17 mouse cellular contexts compared by ENCODE assay signal in genomic region chr9:85856511-85856910, GRCm38 (mm10). TPM values are rescaled to one million over a fixed set of nuclear protein-coding genes. Genes with fewer than 3 reads are reported as not detected.
DNase-seq lines count a peak whose midpoint lies in the region; ATAC-seq lines count a peak whose summit lies in the region.
"Had no signal": no experiment of that assay in that cellular context is flagged by ENCODE, and none has a peak within 500 bp of the region (broad histone marks: within the 10 kb centered on the region; RNA-seq: fewer than 3 reads in every experiment).

No protein-coding gene starts in this region.

- H3K27me3 ChIP-seq in midbrain, embryonic 15.5 days (replicated peaks) = no peaks in the 10 kb centered on the region
- no peaks in the 10 kb centered on the region for H3K27me3 ChIP-seq in midbrain, embryonic 14.5 days (ENCODE audit: control insufficient read depth, insufficient read depth, low read length)
- H3K27me3 ChIP-seq: forebrain, embryonic 12.5 days; heart, embryonic 13.5 days had no signal

- no peak overlapping the region for H3K4me2 ChIP-seq in midbrain, embryonic 15.5 days
- H3K4me2 ChIP-seq in midbrain, embryonic 14.5 days (ENCODE audit: low read length) = no peak overlapping the region
- H3K4me2 ChIP-seq: forebrain, embryonic 12.5 days; heart, embryonic 13.5 days had no signal

- 73% methylated on average over 6 of the region's 6 CpGs for WGBS in midbrain, embryonic 15.5 days
- WGBS in midbrain, embryonic 14.5 days = 71% methylated on average over 6 of the region's 6 CpGs

- H3K36me3 ChIP-seq in midbrain, embryonic 15.5 days (replicated peaks) = no peaks in the 10 kb centered on the region
- no peaks in the 10 kb centered on the region for H3K36me3 ChIP-seq in midbrain, embryonic 14.5 days (ENCODE audit: control insufficient read depth, insufficient read depth, low read length)
- H3K36me3 ChIP-seq: heart, embryonic 13.5 days had no signal

- H3K9me3 ChIP-seq in midbrain, embryonic 15.5 days = no peaks in the 10 kb centered on the region
- H3K9me3 ChIP-seq in midbrain, embryonic 14.5 days (ENCODE audit: control insufficient read depth, low read length) = no peaks in the 10 kb centered on the region
- H3K9me3 ChIP-seq: forebrain, embryonic 12.5 days; heart, embryonic 13.5 days had no signal

- peak; percentile 31; the same call in 1 of the 2 replicates for ATAC-seq in cerebellum, adult (ENCODE audit: insufficient number of reproducible peaks, low FRiP score, low TSS enrichment)
- ATAC-seq in midbrain, embryonic 15.5 days (replicated peaks) = 0 out of 2 replicates have a peak, but pooled peaks have one; percentile 55
- ATAC-seq in midbrain, embryonic 14.5 days (ENCODE audit: low FRiP score, low TSS enrichment) = no peak

- no peak overlapping the region for H3K4me3 ChIP-seq in midbrain, embryonic 15.5 days
- no peak overlapping the region for H3K4me3 ChIP-seq in midbrain, embryonic 14.5 days (replicated peaks; ENCODE audit: low read depth, low read length)
- H3K4me3 ChIP-seq: forebrain, embryonic 12.5 days; heart, embryonic 13.5 days had no signal

- H3K9ac ChIP-seq in midbrain, embryonic 15.5 days = no peak overlapping the region
- no peak overlapping the region for H3K9ac ChIP-seq in midbrain, embryonic 14.5 days (replicated peaks; ENCODE audit: low read length)
- H3K9ac ChIP-seq: forebrain, embryonic 12.5 days; heart, embryonic 13.5 days had no signal

- H3K4me1 ChIP-seq in midbrain, embryonic 15.5 days = no peaks in the 10 kb centered on the region
- no peaks in the 10 kb centered on the region for H3K4me1 ChIP-seq in midbrain, embryonic 14.5 days (ENCODE audit: control insufficient read depth, insufficient read depth, low read length)
- H3K4me1 ChIP-seq: heart, embryonic 13.5 days had no signal

- no peak for DNase-seq in cerebellum, adult 11 months
- peak; percentile 78 for DNase-seq in heart, adult 11 months
- DNase-seq in heart, adult 9 months (ENCODE audit: low spot score in 2 of 2) = no peak
- DNase-seq in midbrain, embryonic 14.5 days = no peak
- DNase-seq in urinary bladder, adult 2 months (ENCODE audit: low spot score) = no peak
- no peak for DNase-seq in gastrocnemius, postnatal 4 days (ENCODE audit: low spot score in 2 of 2)
- DNase-seq: cerebellum, postnatal 25 days; kidney, adult 18-20 months; liver; lung, postnatal 14 days had no signal

- no peak overlapping the region for H3K27ac ChIP-seq in midbrain, embryonic 15.5 days
- H3K27ac ChIP-seq in midbrain, embryonic 14.5 days (replicated peaks; ENCODE audit: low read depth, low read length) = no peak overlapping the region
- H3K27ac ChIP-seq: forebrain, embryonic 12.5 days; heart, embryonic 13.5 days; kidney, postnatal 0 days; stomach, postnatal 0 days had no signal

RNA-seq across cellular contexts. Expression of gene Tpbg, which starts 14.3 kb away (rescaled TPM):
- 12.1 and 15.2 TPM in 2 replicates for polyA plus RNA-seq in midbrain, embryonic 15.5 days (2015; fragmentation: Nextera tagmentation; extraction: Ambion mirVana)
- polyA plus RNA-seq in midbrain, embryonic 14.5 days (2014; fragmentation: Nextera tagmentation; extraction: Ambion mirVana) = 15.3 and 20.2 TPM in 2 replicates
- polyA plus RNA-seq in urinary bladder, adult 2 months (2012; rRNA removed) = 14.6 and 15.3 TPM in 2 replicates
- total RNA-seq in gastrocnemius, postnatal 4 days (2021) = 1 to 10 TPM; 7.0 to 7.1 TPM
- total RNA-seq: granulocyte monocyte progenitor cell, adult 5-6 weeks had no signal
